Mouse (Mus musculus) gastrocnemius, postnatal 10 days (tissue): ENCODE data around the gene Fez1. TPM values are rescaled to one million over a fixed set of nuclear protein-coding genes. Genes with fewer than 3 reads are reported as not detected.
A peak's percentile ranks its signal among the peaks of the same experiment; 100 is the strongest.

Experiments used
- DNase-seq: peaks from one replicate; pipeline ENCODE4 v3.0.0; 2021; ENCODE audit warnings: mixed read lengths
- total RNA-seq, 2 experiments: library from RNA; stranded (reverse); gene quantifications; 2 replicates each; pipeline ENCODE4 v1.2.3; 2021

Fez1 gene
- total RNA-seq, 2 experiments from 2014 or later: 4.4 to 6.5 TPM

- DNase-seq: no peak
Measured at GRCm38 (mm10) chr9:36833043-36833881, 11.6 kb downstream of the Fez1 start.

- no peak for DNase-seq
Measured at GRCm38 (mm10) chr9:36833914-36834313, 12.2 kb downstream of the Fez1 start.

- DNase-seq: no peak
Measured at GRCm38 (mm10) chr9:36846346-36846745, 24.7 kb downstream of the Fez1 start.

GRCm38 (mm10) chr9:36848661-36849060 lies 27.0 kb downstream of the Fez1 start:
- no peak for DNase-seq

- peak; percentile 12 for DNase-seq
Measured at GRCm38 (mm10) chr9:36850091-36850490, 28.4 kb downstream of the Fez1 start.

GRCm38 (mm10) chr9:36852175-36852574 lies 30.5 kb downstream of the Fez1 start:
- DNase-seq: no peak

- no peak for DNase-seq
Measured at GRCm38 (mm10) chr9:36856351-36856750, 34.7 kb downstream of the Fez1 start.

GRCm38 (mm10) chr9:36857476-36858117 lies 35.9 kb downstream of the Fez1 start:
- DNase-seq: no peak

- DNase-seq: no peak
Measured at GRCm38 (mm10) chr9:36858677-36859076, 37.0 kb downstream of the Fez1 start.

GRCm38 (mm10) chr9:36862576-36862975 lies 40.9 kb downstream of the Fez1 start:
- no peak for DNase-seq

GRCm38 (mm10) chr9:36863694-36864093 lies 42.0 kb downstream of the Fez1 start:
- DNase-seq: no peak

- no peak for DNase-seq
Measured at GRCm38 (mm10) chr9:36864862-36865813, 43.5 kb downstream of the Fez1 start.

GRCm38 (mm10) chr9:36868662-36869061 lies 47.0 kb downstream of the Fez1 start:
- DNase-seq: no peak

- no peak for DNase-seq
Measured at GRCm38 (mm10) chr9:36870263-36870662, 48.6 kb downstream of the Fez1 start.

- DNase-seq: no peak
Measured at GRCm38 (mm10) chr9:36873796-36874195, 52.1 kb downstream of the Fez1 start.

- no peak for DNase-seq
Measured at GRCm38 (mm10) chr9:36876313-36876712, 54.6 kb downstream of the Fez1 start.

GRCm38 (mm10) chr9:36876787-36877186 lies 55.1 kb downstream of the Fez1 start:
- DNase-seq: no peak

GRCm38 (mm10) chr9:36881615-36882014 lies 60.0 kb downstream of the Fez1 start:
- no peak for DNase-seq

GRCm38 (mm10) chr9:36882034-36882745 lies 60.5 kb downstream of the Fez1 start:
- no peak for DNase-seq

- no peak for DNase-seq
Measured at GRCm38 (mm10) chr9:36883569-36883968, 61.9 kb downstream of the Fez1 start.

GRCm38 (mm10) chr9:36885237-36885636 lies 63.6 kb downstream of the Fez1 start:
- DNase-seq: no peak

GRCm38 (mm10) chr9:36890552-36890951 lies 68.9 kb downstream of the Fez1 start:
- peak; percentile 70 for DNase-seq
